In genomic region chrX:8271083-8271820, GRCm38 (mm10) we compare ENCODE assay signal across 9 mouse cellular contexts. TPM values are rescaled to one million over a fixed set of nuclear protein-coding genes. Genes with fewer than 3 reads are reported as not detected.
DNase-seq lines count a peak whose midpoint lies in the region; ATAC-seq lines count a peak whose summit lies in the region.
"Had no signal": no experiment of that assay in that cellular context is flagged by ENCODE, and none has a peak within 500 bp of the region (broad histone marks: within the 10 kb centered on the region; RNA-seq: fewer than 3 reads in every experiment).

Gene Slc38a5, plus strand, starts transcription at chrX:8271133.

- no peaks in the 10 kb centered on the region for H3K36me3 ChIP-seq in forebrain, embryonic 10.5 days (replicated peaks)
- H3K36me3 ChIP-seq in intestine, embryonic 14.5 days (ENCODE audit: control insufficient read depth, insufficient read depth, low read length), result no peaks in the 10 kb centered on the region
- H3K36me3 ChIP-seq in midbrain, embryonic 15.5 days (replicated peaks), result no peaks in the 10 kb centered on the region

- H3K4me2 ChIP-seq in intestine, embryonic 14.5 days (ENCODE audit: low read length), result peak within 1 kb of the TSS; percentile 41
- peak within 1 kb of the TSS; percentile 16; the same call in 1 of the 2 replicates for H3K4me2 ChIP-seq in midbrain, embryonic 15.5 days

- H3K9ac ChIP-seq in intestine, embryonic 14.5 days (ENCODE audit: low read length), result no peak within 1 kb of the TSS
- H3K9ac ChIP-seq in midbrain, embryonic 15.5 days, result no peak within 1 kb of the TSS

- H3K27ac ChIP-seq in forebrain, embryonic 10.5 days, result no peak within 1 kb of the TSS
- H3K27ac ChIP-seq in intestine, embryonic 14.5 days (ENCODE audit: low read depth), result no peak within 1 kb of the TSS
- H3K27ac ChIP-seq in midbrain, embryonic 15.5 days, result no peak within 1 kb of the TSS

- no peak for DNase-seq in left cerebral cortex, postnatal 4 days
- no peak for DNase-seq in left cerebral cortex, postnatal 36 days (ENCODE audit: low spot score in 2 of 2)
- DNase-seq in forebrain, embryonic 10.5 days (ENCODE audit: extremely low spot score, low spot score), result peak; percentile 16
- DNase-seq in intestine, embryonic 14.5 days (ENCODE audit: low spot score), result no peak
- DNase-seq in adrenal gland, adult 8-10 months, result no peak
- DNase-seq in yolk sac, embryonic 10.5 days (ENCODE audit: low spot score), result no peak
- DNase-seq in urinary bladder, postnatal 4 days (ENCODE audit: low spot score in 2 of 2), result no peak

- H3K4me1 ChIP-seq in forebrain, embryonic 10.5 days, result 0 out of 2 replicates have a peak, but pooled peaks cover 2% of the 10 kb centered on the region
- no peaks in the 10 kb centered on the region for H3K4me1 ChIP-seq in intestine, embryonic 14.5 days (replicated peaks; ENCODE audit: control insufficient read depth, insufficient read depth, low read length)
- H3K4me1 ChIP-seq in midbrain, embryonic 15.5 days, result no peaks in the 10 kb centered on the region

- peak within 1 kb of the TSS; percentile 34 for H3K4me3 ChIP-seq in forebrain, embryonic 10.5 days
- no peak within 1 kb of the TSS for H3K4me3 ChIP-seq in intestine, embryonic 14.5 days (ENCODE audit: low read depth, low read length)
- H3K4me3 ChIP-seq in midbrain, embryonic 15.5 days, result no peak within 1 kb of the TSS

- peaks cover 24% of the 10 kb centered on the region for H3K27me3 ChIP-seq in forebrain, embryonic 10.5 days (ENCODE audit: poor library complexity, severe bottlenecking)
- H3K27me3 ChIP-seq in intestine, embryonic 14.5 days (replicated peaks; ENCODE audit: control insufficient read depth, insufficient read depth, low read length), result no peaks in the 10 kb centered on the region
- H3K27me3 ChIP-seq in midbrain, embryonic 15.5 days (replicated peaks), result no peaks in the 10 kb centered on the region; the same call in 1 of the 2 replicates

- no peak for ATAC-seq in intestine, embryonic 14.5 days (replicated peaks; ENCODE audit: low FRiP score, low TSS enrichment, low read depth)
- ATAC-seq in midbrain, embryonic 15.5 days (replicated peaks), result no peak
- ATAC-seq: activated CD4-positive, CD25-positive, alpha-beta regulatory T cell, adult 4 months had no signal

- intact Hi-C loops in left cerebral cortex, postnatal 4 days (cut with DNase I), result no loop called here
- intact Hi-C loops in left cerebral cortex, postnatal 36 days (cut with DNase I), result no loop called here

- H3K9me3 ChIP-seq in forebrain, embryonic 10.5 days, result peaks cover 3% of the 10 kb centered on the region
- no peaks in the 10 kb centered on the region for H3K9me3 ChIP-seq in intestine, embryonic 14.5 days (ENCODE audit: control insufficient read depth, low read length)
- no peaks in the 10 kb centered on the region for H3K9me3 ChIP-seq in midbrain, embryonic 15.5 days

- WGBS in forebrain, embryonic 10.5 days, result 20% methylated on average over 13 of the region's 15 CpGs
- 28% methylated on average over 6 of the region's 15 CpGs for WGBS in intestine, embryonic 14.5 days
- WGBS in midbrain, embryonic 15.5 days, result 15% methylated on average over 11 of the region's 15 CpGs

RNA-seq across cellular contexts. Expression of gene Slc38a5, which starts in this region (rescaled TPM):
- 10 to 100 TPM; 31.4 to 34.9 TPM for total RNA-seq in left cerebral cortex, postnatal 4 days (2021)
- 1 to 10 TPM; 2.3 to 4.3 TPM for total RNA-seq in left cerebral cortex, postnatal 36 days (2021)
- polyA plus RNA-seq in forebrain, embryonic 10.5 days (2016; fragmentation: Nextera tagmentation; extraction: Ambion mirVana), result 6.0 and 7.5 TPM in 2 replicates
- 0.94 and 9.7 TPM in 2 replicates for polyA plus RNA-seq in intestine, embryonic 14.5 days (2014; fragmentation: Nextera tagmentation; extraction: Ambion mirVana)
- 47.5 and 48.4 TPM in 2 replicates for polyA plus RNA-seq in midbrain, embryonic 15.5 days (2015; fragmentation: Nextera tagmentation; extraction: Ambion mirVana)
- not detected for total RNA-seq in adrenal gland, adult 8-10 months (2022)

Comparison
In these comparisons a context has a peak if more than half of its experiments do, and no peak if none do; other contexts are left out.
1. RNA of gene Slc38a5 (total RNA-seq): 31.4 to 34.9 TPM in left cerebral cortex, postnatal 4 days; 2.3 to 4.3 TPM in left cerebral cortex, postnatal 36 days and not detected in adrenal gland, adult 8-10 months; every median in the first group is over 4 times any median in the second.